Mouse (Mus musculus): Measurements from ENCODE around the gene Prss46.

The Prss46 gene

DNA sequence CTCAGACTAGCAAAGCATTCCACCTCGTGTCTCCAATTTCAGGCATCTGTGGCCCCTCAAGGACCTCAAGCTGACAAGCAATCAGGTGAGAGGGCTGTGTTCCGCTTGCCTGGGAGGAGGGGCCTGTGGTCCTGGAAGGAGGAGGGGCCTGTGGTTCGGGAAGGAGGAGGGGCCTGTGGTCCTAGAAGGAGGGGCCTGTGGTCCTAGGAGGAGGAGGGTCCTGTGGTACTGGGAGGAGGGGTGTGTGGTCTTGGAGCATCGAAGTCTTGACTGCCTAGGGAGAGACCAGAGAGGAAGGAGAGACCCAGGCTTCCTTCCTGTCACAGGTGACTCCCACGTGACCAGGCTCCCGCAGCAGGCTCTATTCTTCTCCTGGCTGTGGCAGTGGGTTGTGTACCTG is 52.3 kb downstream of the Prss46 start:
- peak; percentile 75 to 88 for DNase-seq (ENCODE audit: low spot score in 2 of 2)

DNA sequence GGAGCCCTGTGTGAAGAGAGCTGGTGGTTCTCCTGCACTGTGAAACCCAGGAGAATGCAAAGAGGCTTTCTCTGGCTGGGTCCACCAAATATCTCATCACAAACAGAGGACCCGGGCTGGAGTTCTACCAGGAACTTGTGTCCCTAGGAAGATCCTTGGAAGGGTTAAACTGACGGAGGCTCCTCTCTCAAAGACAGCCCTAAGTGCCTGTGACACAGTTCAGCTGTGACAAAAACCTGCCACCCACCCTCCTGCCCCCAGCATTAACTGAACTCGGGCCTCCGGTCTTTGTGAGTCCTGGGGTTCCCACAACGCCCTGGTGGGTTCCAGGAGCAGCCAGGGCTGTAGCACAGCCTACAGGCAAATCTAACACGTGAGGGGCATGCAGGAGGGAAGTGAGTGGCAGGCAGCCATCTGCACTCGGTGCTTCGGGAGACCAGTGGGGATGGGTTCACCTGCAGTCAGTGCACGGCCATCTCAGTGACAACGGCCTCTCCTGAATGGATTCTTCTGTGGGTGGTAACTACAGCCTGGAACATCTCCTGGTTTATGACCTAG is 55.2 kb downstream of the Prss46 start:
- DNase-seq (ENCODE audit: low spot score in 2 of 2), result no peak

DNA sequence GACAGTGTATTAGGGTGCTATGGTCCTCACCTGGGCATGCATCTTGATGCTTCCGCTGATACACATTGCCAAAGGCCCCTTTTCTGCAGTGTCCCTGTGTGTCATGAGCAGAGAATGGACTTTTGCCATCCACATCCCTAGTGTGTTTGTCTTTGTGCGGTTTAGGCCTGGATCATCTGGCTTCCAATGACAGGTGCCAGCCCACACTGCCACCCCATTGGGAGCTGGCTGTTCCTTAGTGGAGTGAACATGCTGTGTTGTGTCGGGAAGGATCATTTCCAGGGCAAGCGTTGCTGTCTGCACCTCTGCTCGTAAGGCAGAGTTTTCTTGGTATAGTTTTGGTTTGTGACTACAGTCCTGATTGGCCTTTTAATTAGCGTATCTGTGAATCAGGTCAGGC is 56.9 kb downstream of the Prss46 start:
- no peak for DNase-seq (ENCODE audit: low spot score in 2 of 2)

DNA sequence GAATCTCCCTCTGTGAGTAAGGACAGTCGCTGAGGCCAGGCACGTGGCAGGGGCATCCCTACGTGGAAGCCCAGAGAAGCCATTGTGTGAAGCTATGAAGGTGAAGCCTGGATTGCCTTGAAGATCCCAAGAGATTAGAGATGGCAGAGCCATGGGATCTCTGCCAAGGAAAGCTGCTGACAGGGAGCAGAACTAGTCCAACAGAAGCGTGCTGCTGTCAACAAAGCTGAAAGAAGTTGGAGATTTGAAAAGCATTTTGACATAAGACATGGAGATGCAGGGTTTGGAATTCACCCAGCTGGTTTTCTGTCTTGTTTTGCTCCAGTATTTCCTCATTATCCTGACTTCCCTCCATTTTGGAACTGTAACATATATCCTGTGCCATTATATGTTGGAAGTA is 58.0 kb downstream of the Prss46 start:
- DNase-seq (ENCODE audit: low spot score in 2 of 2), result no peak

All from thymus, postnatal 10 days (tissue).